Mouse (Mus musculus) forebrain, embryonic 12.5 days (tissue): ENCODE results near the gene Gpa33. TPM values are rescaled to one million over a fixed set of nuclear protein-coding genes. Genes with fewer than 3 reads are reported as not detected.

ENCODE experiments used
- polyA plus RNA-seq: library from polyadenylated mRNA; unstranded; fragments of >200 nt; fragmentation: Nextera tagmentation; extraction: Ambion mirVana; gene quantifications from 2 replicates; pipeline ENCODE4 v1.2.1, GENCODE M21; 2016

Gene Gpa33
- polyA plus RNA-seq, 1 experiment from 2014 or later = not detected

Other genes starting within 250 kb of the Gpa33 start
- 27.8 and 29.6 TPM in 2 replicates for gene Pou2f1, start 127.6 kb upstream of the Gpa33 start, polyA plus RNA-seq
- gene Dusp27, start 2.3 kb upstream of the Gpa33 start, polyA plus RNA-seq = 1.4 and 1.8 TPM in 2 replicates
- gene Mael, start 108.5 kb downstream of the Gpa33 start, polyA plus RNA-seq = not detected in 2 replicates
- 8.4 and 10.2 TPM in 2 replicates for gene Ildr2, start 123.9 kb downstream of the Gpa33 start, polyA plus RNA-seq
- 63.0 and 66.7 TPM in 2 replicates for gene Tada1, start 248.9 kb downstream of the Gpa33 start, polyA plus RNA-seq